10 mouse cellular contexts compared by ENCODE assay signal in genomic region chr2:160955331-160955730, GRCm38 (mm10). TPM values are rescaled to one million over a fixed set of nuclear protein-coding genes. Genes with fewer than 3 reads are reported as not detected.
A peak's percentile ranks its signal among the peaks of the same experiment; 100 is the strongest.
DNase-seq lines count a peak whose midpoint lies in the region; ATAC-seq and TF ChIP-seq lines count a peak whose summit lies in the region.
"Had no signal": no experiment of that assay in that cellular context is flagged by ENCODE, and none has a peak within 500 bp of the region (broad histone marks: within the 10 kb centered on the region; RNA-seq: fewer than 3 reads in every experiment).

No protein-coding gene starts in this region.

- no peak overlapping the region for H3K27ac ChIP-seq in forebrain, postnatal 0 days (ENCODE audit: low read depth, low read length)
- H3K27ac ChIP-seq in forebrain, embryonic 10.5 days: no peak overlapping the region
- no peak overlapping the region for H3K27ac ChIP-seq in liver, embryonic 14.5 days
- H3K27ac ChIP-seq in hindbrain, embryonic 16.5 days (ENCODE audit: low read depth, low read length): no peak overlapping the region
- H3K27ac ChIP-seq: midbrain, embryonic 13.5 days had no signal

- H3K36me3 ChIP-seq in forebrain, postnatal 0 days (ENCODE audit: insufficient read depth): peaks cover 66% of the 10 kb centered on the region
- H3K36me3 ChIP-seq in forebrain, embryonic 10.5 days (replicated peaks): peaks cover 96% of the 10 kb centered on the region
- H3K36me3 ChIP-seq in liver, embryonic 14.5 days (replicated peaks; ENCODE audit: control insufficient read depth, insufficient read depth, low read depth): no peaks in the 10 kb centered on the region
- H3K36me3 ChIP-seq in hindbrain, embryonic 16.5 days (ENCODE audit: control insufficient read depth, insufficient read depth, low read length): peaks cover 34% of the 10 kb centered on the region

- DNase-seq in forebrain, postnatal 0 days: peak; percentile 59
- DNase-seq in forebrain, embryonic 10.5 days (ENCODE audit: extremely low spot score, low spot score): no peak
- no peak for DNase-seq in liver, embryonic 14.5 days (ENCODE audit: low read depth in 3 of 3, low spot score in 3 of 3)
- DNase-seq in liver: no peak
- peak; percentile 67 to 73 for DNase-seq in cerebellum, postnatal 14 days
- no peak for DNase-seq in Muller cell, postnatal 12 days (ENCODE audit: inconsistent ontology term)

- WGBS in forebrain, postnatal 0 days: 54% methylated on average over 7 of the region's 7 CpGs
- WGBS in forebrain, embryonic 10.5 days: 81% methylated on average over 7 of the region's 7 CpGs
- WGBS in liver, embryonic 14.5 days (ENCODE audit: insufficient replicate concordance): 67% methylated on average over 7 of the region's 7 CpGs
- WGBS in hindbrain, embryonic 16.5 days: 63% methylated on average over 7 of the region's 7 CpGs

- H3K4me2 ChIP-seq in forebrain, postnatal 0 days (ENCODE audit: low read depth): no peak overlapping the region
- no peak overlapping the region for H3K4me2 ChIP-seq in liver, embryonic 14.5 days (ENCODE audit: low read depth)
- H3K4me2 ChIP-seq in hindbrain, embryonic 16.5 days (ENCODE audit: low read length): no peak overlapping the region
- H3K4me2 ChIP-seq: midbrain, embryonic 13.5 days had no signal

- no peaks in the 10 kb centered on the region for H3K9me3 ChIP-seq in forebrain, postnatal 0 days (ENCODE audit: low read length)
- no peaks in the 10 kb centered on the region for H3K9me3 ChIP-seq in forebrain, embryonic 10.5 days
- no peaks in the 10 kb centered on the region for H3K9me3 ChIP-seq in liver, embryonic 14.5 days (ENCODE audit: control insufficient read depth, low read length)
- no peaks in the 10 kb centered on the region for H3K9me3 ChIP-seq in hindbrain, embryonic 16.5 days (ENCODE audit: control insufficient read depth, low read length)
- H3K9me3 ChIP-seq: midbrain, embryonic 13.5 days had no signal

- ATAC-seq in forebrain, postnatal 0 days: peak; percentile 50
- ATAC-seq in liver, embryonic 14.5 days (ENCODE audit: insufficient read depth): no peak
- ATAC-seq in megakaryocyte progenitor cell, adult 5-6 weeks (replicated peaks; ENCODE audit: poor library complexity): peak; percentile 38; the same call in 1 of the 2 replicates
- no peak for ATAC-seq in hindbrain, embryonic 16.5 days
- ATAC-seq: midbrain, embryonic 13.5 days had no signal

- H3K4me1 ChIP-seq in forebrain, postnatal 0 days (ENCODE audit: insufficient read depth): no peaks in the 10 kb centered on the region
- H3K4me1 ChIP-seq in forebrain, embryonic 10.5 days: no peaks in the 10 kb centered on the region
- H3K4me1 ChIP-seq in liver, embryonic 14.5 days (replicated peaks; ENCODE audit: control insufficient read depth in 2 of 2, insufficient read depth in 2 of 2, low read length in 1 of 2): no peaks in the 10 kb centered on the region
- no peaks in the 10 kb centered on the region for H3K4me1 ChIP-seq in hindbrain, embryonic 16.5 days (ENCODE audit: control insufficient read depth, insufficient read depth, low read depth, low read length)
- H3K4me1 ChIP-seq: midbrain, embryonic 13.5 days had no signal

- peak; percentile 47 for TF ChIP-seq CTCF in forebrain, postnatal 0 days (IDR thresholded peaks at IDR 0.05; ENCODE audit: low read depth)
- 0 out of 2 replicates have a peak, but pooled peaks have one; percentile 14 for TF ChIP-seq CTCF in liver, embryonic 14.5 days (IDR thresholded peaks at IDR 0.05; ENCODE audit: low read depth)

- no peak overlapping the region for H3K9ac ChIP-seq in forebrain, postnatal 0 days
- no peak overlapping the region for H3K9ac ChIP-seq in liver, embryonic 14.5 days (replicated peaks)
- no peak overlapping the region for H3K9ac ChIP-seq in hindbrain, embryonic 16.5 days (ENCODE audit: low read depth, low read length)
- H3K9ac ChIP-seq: midbrain, embryonic 13.5 days had no signal

- no peak for TF ChIP-seq EP300 in liver, embryonic 14.5 days (IDR thresholded peaks at IDR 0.05; ENCODE audit: low read depth)

- no peaks in the 10 kb centered on the region for H3K27me3 ChIP-seq in forebrain, postnatal 0 days (ENCODE audit: insufficient read depth, low read length)
- H3K27me3 ChIP-seq in forebrain, embryonic 10.5 days (ENCODE audit: poor library complexity, severe bottlenecking): no peaks in the 10 kb centered on the region
- H3K27me3 ChIP-seq in liver, embryonic 14.5 days (ENCODE audit: control insufficient read depth, insufficient read depth, low read length): no peaks in the 10 kb centered on the region
- no peaks in the 10 kb centered on the region for H3K27me3 ChIP-seq in hindbrain, embryonic 16.5 days (replicated peaks; ENCODE audit: control insufficient read depth, insufficient read depth, low read length)
- H3K27me3 ChIP-seq: midbrain, embryonic 13.5 days had no signal

- no peak overlapping the region for H3K4me3 ChIP-seq in forebrain, postnatal 0 days (ENCODE audit: low read depth, low read length)
- H3K4me3 ChIP-seq in forebrain, embryonic 10.5 days: no peak overlapping the region
- H3K4me3 ChIP-seq in liver, embryonic 14.5 days (ENCODE audit: insufficient read depth in 1 of 2, low read depth in 2 of 2, low read length in 2 of 2): no peak overlapping the region
- no peak overlapping the region for H3K4me3 ChIP-seq in hindbrain, embryonic 16.5 days (ENCODE audit: low read length)
- H3K4me3 ChIP-seq: midbrain, embryonic 13.5 days had no signal

RNA-seq across cellular contexts. Expression of gene Emilin3, which starts 43.2 kb away (rescaled TPM):
- total RNA-seq in forebrain, postnatal 0 days (2014; rRNA removed): 0.46 and 1.5 TPM in 2 replicates
- polyA plus RNA-seq in forebrain, postnatal 0 days (2015; fragmentation: Nextera tagmentation; extraction: Ambion mirVana): 0.23 and 0.42 TPM in 2 replicates
- 2.0 and 2.2 TPM in 2 replicates for polyA plus RNA-seq in forebrain, embryonic 10.5 days (2016; fragmentation: Nextera tagmentation; extraction: Ambion mirVana)
- 0.14 and 0.20 TPM in 2 replicates for polyA plus RNA-seq in liver, embryonic 14.5 days (2012; rRNA removed)
- polyA plus RNA-seq in liver, embryonic 14.5 days (2014; fragmentation: Nextera tagmentation; extraction: Ambion mirVana): 0.08 TPM in 1 of 2 replicates, not detected in the other
- not detected in 2 replicates for total RNA-seq in megakaryocyte progenitor cell, adult 5-6 weeks (2015)
- not detected in 2 replicates for total RNA-seq in megakaryocyte progenitor cell, adult 5-6 weeks (2017)
- polyA plus RNA-seq in hindbrain, embryonic 16.5 days (2015; fragmentation: Nextera tagmentation; extraction: Ambion mirVana): 0.70 and 1.3 TPM in 2 replicates
- total RNA-seq: granulocyte monocyte progenitor cell, adult 5-6 weeks had no signal

Comparison
In these comparisons a context has a peak if more than half of its experiments do, and no peak if none do; other contexts are left out.
1. DNase-seq: peak in forebrain, postnatal 0 days (single experiment) and cerebellum, postnatal 14 days (2 of 2); none in forebrain, embryonic 10.5 days (single experiment), liver, embryonic 14.5 days (0 of 3), liver (single experiment) and Muller cell, postnatal 12 days (single experiment).
2. ATAC-seq: peak in forebrain, postnatal 0 days (single experiment) and megakaryocyte progenitor cell, adult 5-6 weeks (single experiment); none in liver, embryonic 14.5 days (single experiment) and hindbrain, embryonic 16.5 days (single experiment).